Mouse (Mus musculus) layer of hippocampus, postnatal 14 days (tissue): ENCODE measurements around the gene Ppp2r5b. TPM values are rescaled to one million over a fixed set of nuclear protein-coding genes. Genes with fewer than 3 reads are reported as not detected.

Experiments
- DNase-seq, 2 experiments: peaks; one replicate each; pipeline ENCODE4 v3.0.0; 2021 to 2022; ENCODE audit warnings: low spot score in 2 of 2, mixed read lengths in 1 of 2
- total RNA-seq, 2 experiments: library from RNA; stranded (reverse); gene quantifications; 2 replicates each; pipeline ENCODE4 v1.2.3; 2021

Ppp2r5b gene
- total RNA-seq, 2 experiments from 2014 or later: 158 to 170 TPM

- DNase-seq: no peak
These were observed 3.1 kb upstream of the Ppp2r5b start for GRCm38 (mm10) chr19:6238740-6239139.

GRCm38 (mm10) chr19:6236842-6237241 is 1.2 kb upstream of the Ppp2r5b start:
- DNase-seq: no peak

DNA sequence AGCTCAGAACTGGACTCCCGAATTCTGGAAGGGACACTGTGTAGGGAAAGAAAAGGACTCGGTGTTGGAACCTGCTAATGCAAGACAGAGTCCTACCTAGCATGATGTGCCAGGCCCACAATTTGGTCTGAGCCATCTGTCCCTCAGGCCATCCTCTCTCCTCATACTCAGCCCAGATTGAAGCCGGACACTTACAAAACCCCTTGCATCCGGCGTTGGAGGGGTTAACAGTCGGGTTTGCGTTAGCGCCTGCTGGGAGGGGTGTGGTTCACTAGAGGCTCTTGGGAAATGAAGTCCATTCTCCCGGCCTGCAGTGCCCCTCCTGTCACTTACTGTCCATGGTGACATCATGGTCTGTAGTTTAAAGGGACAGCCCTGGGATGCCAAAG is 375 bp upstream of the Ppp2r5b start:
- DNase-seq: peak; percentile 91 to 96

DNA sequence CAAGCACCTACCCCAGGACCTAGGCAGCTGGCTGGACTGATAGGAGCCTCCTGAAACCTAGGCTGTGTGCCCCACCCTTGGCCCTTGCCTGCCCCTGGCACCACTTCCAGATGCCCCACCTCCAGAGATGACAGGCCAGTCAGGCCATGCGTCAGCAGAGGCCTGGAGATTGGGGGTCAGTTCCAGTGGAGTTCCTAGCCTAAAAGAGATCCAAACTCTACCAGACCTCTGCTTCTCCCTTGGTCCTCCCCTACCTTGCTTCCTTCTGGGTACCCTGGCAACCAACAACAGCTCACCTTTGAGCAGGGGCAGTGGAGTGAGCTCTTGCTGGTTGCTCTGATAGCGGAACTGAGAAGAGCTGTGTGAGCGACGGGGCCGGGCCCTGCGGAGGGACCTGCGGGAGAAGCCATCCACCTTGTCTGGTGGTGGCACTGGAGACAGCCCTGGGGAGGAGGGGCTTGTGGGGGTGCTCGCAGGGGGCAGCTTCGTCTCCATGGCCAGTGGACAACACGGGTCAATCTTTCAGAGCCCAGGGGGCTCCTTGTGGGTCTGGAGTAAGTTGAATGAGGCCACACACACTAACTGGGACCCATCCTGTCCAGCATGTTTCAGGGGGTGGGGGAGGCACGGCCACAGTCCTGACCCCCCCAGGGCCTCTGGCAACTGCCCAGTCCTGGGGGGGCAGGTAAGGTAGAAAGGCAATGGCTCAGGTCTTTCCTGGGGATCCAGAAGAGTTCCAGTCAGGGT is 1.2 kb downstream of the Ppp2r5b start:
- no peak for DNase-seq

- no peak for DNase-seq
These were observed 2.0 kb downstream of the Ppp2r5b start for GRCm38 (mm10) chr19:6233647-6234046.

DNA sequence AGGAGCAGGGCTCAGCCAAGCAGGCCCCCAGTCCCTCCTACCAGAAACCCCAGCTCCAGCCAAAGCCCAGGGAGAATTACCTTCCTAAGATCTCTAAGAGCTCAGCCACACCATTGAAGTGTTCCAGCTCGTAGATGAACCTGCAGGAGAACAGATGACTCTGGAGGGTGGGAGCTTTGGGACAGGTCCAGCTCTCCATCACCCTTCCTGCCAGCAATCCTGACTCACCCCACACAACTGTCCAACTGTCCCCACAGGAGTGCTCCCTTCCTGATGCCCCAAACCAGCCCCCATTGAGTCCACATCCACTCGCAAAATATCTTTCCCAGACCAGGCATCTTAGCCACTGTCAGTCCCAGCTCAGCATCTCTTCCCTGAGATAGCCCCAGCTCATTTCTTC is 4.6 kb downstream of the Ppp2r5b start:
- DNase-seq: no peak

GRCm38 (mm10) chr19:6230411-6230810 is 5.3 kb downstream of the Ppp2r5b start:
- DNase-seq: no peak

DNA sequence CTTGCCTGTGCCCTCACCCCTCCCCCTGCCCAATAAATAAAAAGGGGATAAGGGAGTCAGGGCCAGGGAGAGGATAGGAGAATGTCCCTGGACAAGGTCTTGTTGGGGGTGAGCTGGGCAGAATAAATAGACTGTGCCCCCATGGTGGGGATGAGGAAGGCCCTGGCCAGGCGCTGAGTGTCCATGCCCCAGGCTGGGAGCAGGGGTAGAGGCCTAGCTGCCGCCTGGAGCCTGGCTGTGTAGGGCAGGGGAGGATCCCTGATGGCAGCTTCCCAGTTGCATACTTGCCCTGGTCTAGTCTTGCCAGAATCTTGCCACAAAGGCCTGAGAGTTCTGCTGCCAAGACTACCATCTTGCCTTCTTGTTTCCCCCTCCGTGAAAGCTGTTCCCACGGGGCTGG is 7.8 kb downstream of the Ppp2r5b start:
- DNase-seq: peak; percentile 15 to 25

DNA sequence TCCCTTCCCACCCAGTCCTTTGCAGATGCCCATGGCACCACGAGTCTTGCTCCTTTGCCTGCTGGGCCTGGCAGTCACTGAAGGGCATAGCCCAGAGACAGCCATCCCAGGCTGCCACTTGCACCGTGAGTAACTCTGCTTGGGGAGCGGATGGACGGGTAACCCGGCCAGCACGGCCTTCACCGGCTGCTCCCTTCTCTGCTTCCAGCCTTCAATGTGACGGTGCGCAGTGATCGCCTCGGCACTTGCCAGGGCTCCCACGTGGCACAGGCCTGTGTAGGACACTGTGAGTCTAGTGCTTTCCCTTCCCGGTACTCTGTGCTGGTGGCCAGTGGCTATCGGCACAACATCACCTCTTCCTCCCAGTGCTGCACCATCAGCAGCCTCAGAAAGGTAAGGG is 8.9 kb downstream of the Ppp2r5b start:
- no peak for DNase-seq

DNA sequence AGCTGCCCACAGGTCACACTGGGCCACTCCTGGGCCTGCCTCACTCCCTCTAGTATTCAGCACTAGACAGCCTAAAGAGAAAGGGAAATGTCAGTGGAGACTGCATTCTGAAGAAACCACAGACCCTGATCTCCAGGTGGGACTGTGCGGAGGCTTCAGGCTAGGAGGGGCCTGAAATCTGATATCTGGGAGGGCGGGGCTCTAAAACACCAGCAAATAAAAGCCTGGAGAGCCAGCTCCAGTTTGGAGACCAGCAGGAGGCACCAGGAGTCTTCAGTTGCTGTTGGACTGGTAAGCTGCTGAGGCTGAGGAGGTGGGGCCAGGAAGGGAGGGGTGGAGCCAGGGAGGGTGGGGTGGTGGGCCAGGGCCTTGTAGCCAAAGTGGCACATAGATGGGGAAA is 9.5 kb downstream of the Ppp2r5b start, which contains the start of gene Gpha2:
Gpha2 (plus strand) TSS at position 246 of the 400 bp plus-strand sequence.
- no peak for DNase-seq

- DNase-seq: no peak
These were observed 17.1 kb downstream of the Ppp2r5b start for GRCm38 (mm10) chr19:6218606-6219005.

- no peak for DNase-seq
These were observed 19.5 kb downstream of the Ppp2r5b start for GRCm38 (mm10) chr19:6216046-6216705.

- DNase-seq: no peak
These were observed 29.0 kb downstream of the Ppp2r5b start for GRCm38 (mm10) chr19:6206716-6207115.

GRCm38 (mm10) chr19:6204265-6204664 is 31.4 kb downstream of the Ppp2r5b start:
- DNase-seq: no peak

DNA sequence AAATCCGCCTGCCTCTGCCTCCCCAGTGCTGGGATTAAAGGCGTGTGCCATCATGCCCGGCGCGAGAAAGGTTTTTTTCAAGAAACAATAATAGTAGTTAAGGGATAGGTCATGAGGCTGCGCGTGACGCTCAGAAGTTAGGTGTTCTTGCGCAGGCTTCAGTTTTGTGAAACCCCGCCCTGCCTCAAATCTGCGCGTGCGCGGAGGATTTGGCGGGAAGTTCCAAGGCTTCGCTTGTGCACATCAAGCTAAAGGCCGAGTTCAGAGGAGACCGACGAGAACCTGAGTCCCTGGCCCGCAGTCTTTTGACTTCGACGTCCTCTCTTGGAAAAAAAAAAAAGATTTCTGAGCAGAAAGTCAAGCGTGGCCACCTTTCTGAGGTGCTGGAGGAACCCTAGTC is 51.5 kb downstream of the Ppp2r5b start, which contains the start of gene Majin:
Majin (plus strand) TSS at position 258 of the 400 bp plus-strand sequence.
- DNase-seq: no peak

- no peak for DNase-seq
These were observed 53.1 kb downstream of the Ppp2r5b start for GRCm38 (mm10) chr19:6182534-6182933.

DNA sequence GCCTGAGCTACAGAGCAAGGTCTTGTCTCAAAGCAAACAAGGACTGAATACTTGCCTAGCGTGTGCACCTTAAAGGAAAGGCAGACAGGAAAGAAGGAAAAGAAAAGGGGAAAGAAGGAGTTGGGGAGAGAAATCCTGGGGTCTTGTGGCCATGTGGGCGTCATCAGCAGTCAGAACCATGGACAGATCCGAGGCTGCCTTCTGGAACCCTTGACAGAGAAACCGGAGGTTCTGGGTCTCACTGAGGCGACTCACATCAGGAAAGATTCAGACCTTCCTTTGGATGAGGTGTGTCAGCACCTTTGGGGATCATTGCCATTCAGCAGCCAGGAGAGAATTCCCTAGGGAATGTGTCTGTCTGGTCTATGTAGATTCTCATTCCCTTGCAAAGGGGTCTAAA is 54.0 kb downstream of the Ppp2r5b start:
- no peak for DNase-seq

GRCm38 (mm10) chr19:6178775-6179174 is 56.9 kb downstream of the Ppp2r5b start:
- DNase-seq: no peak
